Mouse (Mus musculus): ENCODE measurements around the gene Garem2. TPM values are rescaled to one million over a fixed set of nuclear protein-coding genes. Genes with fewer than 3 reads are reported as not detected.

Gene Garem2
- polyA plus RNA-seq, 1 experiment from 2014 or later: 31.0 TPM

DNA sequence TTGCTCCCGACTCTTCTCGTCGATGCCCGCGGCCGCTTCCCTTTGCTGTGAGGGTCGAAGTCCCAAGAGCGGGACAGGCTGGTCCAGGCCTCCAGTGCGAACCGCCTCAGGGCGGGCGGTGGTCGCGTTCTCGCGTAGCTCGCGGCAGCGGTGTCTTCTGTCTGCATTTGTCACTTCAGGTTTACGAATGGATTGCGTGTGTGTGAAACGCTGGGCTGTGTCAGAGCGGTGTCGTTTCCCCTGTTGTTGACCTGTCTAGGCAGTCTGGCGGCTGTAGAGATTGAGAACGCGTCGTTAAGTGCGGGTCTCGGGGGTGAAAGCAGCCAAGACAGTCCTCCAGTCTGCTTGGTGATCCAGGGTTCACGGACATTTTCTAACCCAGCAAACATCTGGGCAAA, 50.4 kb downstream of the Garem2 start:
- Histone ChIP-seq H3K4me1 (peaks cover 11% of the 10 kb centered on the region), H3K4me2 (replicated peaks) (peak overlapping the region; percentile 80), H3K4me3 (peak overlapping the region; percentile 93), H3K27me3 (replicated peaks) (no peaks in the 10 kb centered on the region), H3K27ac (0 out of 2 replicates have a peak overlapping the region, but pooled peaks have one; percentile 59), H3K36me3 (no peaks in the 10 kb centered on the region), H3K9me3 (no peaks in the 10 kb centered on the region), H3K9ac (peak overlapping the region; percentile 83)
- whole genome bisulfite sequencing: under 1% methylated on average over 31 of the region's 31 CpGs
- ATAC-seq (ENCODE audit: low FRiP score, low read depth): peak; percentile 71

DNA sequence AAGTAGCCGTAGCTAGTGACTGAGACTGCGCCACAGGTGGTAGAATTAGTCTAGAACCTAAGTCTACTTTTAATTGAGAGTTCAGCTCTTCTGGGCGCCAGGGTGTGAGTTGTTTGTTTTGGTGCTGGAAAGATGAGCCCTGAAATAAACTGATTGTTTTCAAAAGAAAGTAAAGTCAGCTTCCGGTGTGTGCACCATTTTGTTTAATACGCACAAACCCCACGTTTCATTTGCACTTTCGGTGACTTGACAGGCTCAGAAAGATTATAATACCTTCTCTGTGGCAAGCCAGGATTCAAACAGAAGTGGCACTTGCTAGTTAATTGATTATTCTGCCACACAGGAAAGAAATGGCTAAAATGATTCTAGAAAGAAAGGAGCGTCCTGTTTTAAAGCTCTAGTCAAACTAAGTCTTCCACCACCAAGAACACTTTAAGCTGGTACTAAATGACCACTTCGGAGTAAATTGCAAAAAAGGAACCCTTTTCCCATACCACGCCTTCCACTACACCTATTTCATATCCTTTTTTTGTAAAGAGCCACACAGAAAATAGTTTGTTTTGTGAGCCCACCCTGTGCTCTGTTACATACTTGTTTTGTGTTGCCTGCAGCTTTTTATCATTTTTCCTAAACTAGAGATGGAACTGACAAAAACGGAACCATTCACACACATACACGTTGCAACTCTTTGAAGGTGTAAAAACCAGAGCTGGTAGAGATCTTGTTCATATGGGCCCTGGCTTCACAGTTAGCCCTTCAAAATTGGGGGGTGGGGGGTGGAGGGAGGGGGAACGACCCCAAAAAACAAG, 51.1 kb downstream of the Garem2 start:
- Histone ChIP-seq H3K27ac (no peak overlapping the region), H3K4me1 (peaks cover 11% of the 10 kb centered on the region), H3K9ac (peak overlapping the region; percentile 83), H3K4me3 (peak overlapping the region; percentile 93), H3K4me2 (replicated peaks) (peak overlapping the region; percentile 80), H3K9me3 (no peaks in the 10 kb centered on the region), H3K36me3 (no peaks in the 10 kb centered on the region), H3K27me3 (replicated peaks) (no peaks in the 10 kb centered on the region)
- 43% methylated on average over 13 of the region's 13 CpGs for WGBS
- no peak for ATAC-seq (ENCODE audit: low FRiP score, low read depth)

DNA sequence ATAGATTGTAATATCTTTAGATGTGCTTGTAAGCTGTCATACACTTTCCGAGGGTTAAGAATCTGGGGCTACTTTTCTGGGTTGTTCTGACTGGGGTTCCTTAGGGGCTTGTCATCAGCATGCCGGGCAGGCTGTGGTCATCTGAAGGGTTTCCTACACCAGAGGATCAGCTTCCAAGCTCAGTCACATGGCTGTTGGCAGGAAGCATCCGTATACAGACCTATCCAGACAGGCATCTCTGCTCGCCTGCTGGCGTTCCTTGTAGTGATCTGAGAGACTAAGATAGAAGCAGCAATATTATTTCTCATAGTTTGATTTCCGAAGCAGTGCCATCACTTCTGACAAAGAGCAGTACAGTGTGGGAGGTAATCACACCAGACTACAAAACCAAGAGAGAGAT, 54.6 kb downstream of the Garem2 start:
- no peak overlapping the region for H3K4me2 ChIP-seq (replicated peaks)
- H3K4me3 ChIP-seq: no peak overlapping the region
- H3K27me3 ChIP-seq (replicated peaks): no peaks in the 10 kb centered on the region
- no peak for ATAC-seq (ENCODE audit: low FRiP score, low read depth)
- no peaks in the 10 kb centered on the region for H3K9me3 ChIP-seq
- WGBS: 88% methylated on average over 6 of the region's 6 CpGs
- peaks cover 6% of the 10 kb centered on the region; the same call in 1 of the 2 replicates for H3K4me1 ChIP-seq
- no peak overlapping the region for H3K27ac ChIP-seq
- no peak overlapping the region for H3K9ac ChIP-seq
- H3K36me3 ChIP-seq: no peaks in the 10 kb centered on the region

DNA sequence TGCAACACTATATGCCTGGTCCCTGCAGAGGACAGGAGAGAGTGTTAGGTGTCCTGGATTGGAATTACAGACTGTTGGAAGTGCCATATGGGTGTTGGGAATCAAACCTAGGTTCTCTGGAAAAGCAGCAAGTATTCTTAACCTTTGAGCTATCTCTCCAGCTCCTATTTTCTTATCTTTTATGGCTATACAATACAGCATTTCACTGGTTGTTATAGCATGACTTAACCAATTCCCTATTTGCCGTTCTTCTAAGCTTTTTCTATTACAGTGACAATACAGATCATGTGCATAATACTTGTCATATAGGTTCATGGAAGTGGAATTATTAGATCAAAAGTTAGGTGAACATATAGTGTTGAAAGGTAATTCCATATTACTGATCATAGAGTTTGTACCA, 56.9 kb downstream of the Garem2 start:
- no peak for ATAC-seq (ENCODE audit: low FRiP score, low read depth)
- Histone ChIP-seq H3K4me3 (no peak overlapping the region), H3K27ac (no peak overlapping the region), H3K4me2 (replicated peaks) (no peak overlapping the region), H3K27me3 (replicated peaks) (no peaks in the 10 kb centered on the region), H3K4me1 (no peaks in the 10 kb centered on the region), H3K36me3 (no peaks in the 10 kb centered on the region), H3K9me3 (no peaks in the 10 kb centered on the region), H3K9ac (no peak overlapping the region)
- WGBS: 84% methylated on average over 1 of the region's 1 CpGs

DNA sequence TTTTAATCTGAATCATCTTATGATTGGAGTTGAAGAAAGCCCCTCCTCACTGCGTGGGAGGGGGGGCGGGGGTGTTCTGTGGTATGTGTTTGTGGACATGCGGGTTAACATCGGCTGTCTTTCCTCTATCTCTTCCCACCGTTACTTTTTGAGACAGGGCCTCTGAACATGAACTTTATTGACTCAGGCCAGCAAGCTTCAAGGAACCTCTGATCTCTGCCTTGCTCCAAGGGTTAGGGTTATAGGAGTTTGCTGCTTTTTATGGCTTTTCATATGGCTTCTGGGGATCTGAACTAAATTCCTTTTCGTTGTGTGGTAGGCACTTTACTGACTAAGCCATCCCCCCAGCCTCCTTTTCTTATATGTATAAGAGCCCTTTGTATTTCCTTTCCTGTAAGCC, 57.4 kb downstream of the Garem2 start:
- no peak overlapping the region for H3K4me3 ChIP-seq
- H3K9ac ChIP-seq: no peak overlapping the region
- H3K27me3 ChIP-seq (replicated peaks): no peaks in the 10 kb centered on the region
- no peaks in the 10 kb centered on the region for H3K36me3 ChIP-seq
- H3K4me2 ChIP-seq (replicated peaks): no peak overlapping the region
- WGBS: 85% methylated on average over 6 of the region's 6 CpGs
- ATAC-seq (ENCODE audit: low FRiP score, low read depth): no peak
- no peaks in the 10 kb centered on the region for H3K4me1 ChIP-seq
- H3K27ac ChIP-seq: no peak overlapping the region
- H3K9me3 ChIP-seq: no peaks in the 10 kb centered on the region

DNA sequence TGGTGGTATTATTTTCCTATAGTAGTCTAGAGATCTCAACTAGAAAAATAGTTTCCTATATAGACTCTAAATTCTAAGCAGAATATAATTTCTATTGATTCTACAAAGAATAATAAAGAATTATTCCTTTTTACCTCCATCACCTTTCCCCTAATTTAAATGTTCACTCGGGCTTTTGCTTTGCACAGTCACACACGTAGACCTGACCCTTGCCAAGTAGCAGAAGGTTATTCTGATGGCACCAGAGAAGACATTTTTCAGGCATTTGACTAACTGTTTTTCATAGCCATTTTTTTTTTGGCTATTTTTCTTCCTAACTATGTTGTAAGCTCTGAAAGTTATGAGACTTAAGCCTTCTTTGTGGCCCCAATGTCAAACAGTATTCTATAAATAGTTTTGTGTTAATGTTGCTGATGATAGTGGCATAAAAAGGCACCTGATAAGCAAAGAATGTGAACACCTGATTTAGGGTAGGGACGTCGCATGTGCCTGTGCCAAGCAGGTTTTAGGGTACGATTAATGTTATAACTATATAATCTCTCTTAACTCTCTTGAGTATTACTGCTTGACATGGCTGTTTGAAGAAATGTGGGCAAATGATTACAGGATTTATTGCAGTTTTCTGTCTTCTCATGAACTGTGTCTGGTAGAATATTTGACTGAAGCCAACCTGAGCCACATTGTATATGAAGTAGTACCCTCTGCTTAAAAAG, 60.4 kb downstream of the Garem2 start:
- Histone ChIP-seq H3K9ac (no peak overlapping the region), H3K27ac (no peak overlapping the region), H3K4me2 (replicated peaks) (no peak overlapping the region), H3K4me1 (no peaks in the 10 kb centered on the region), H3K4me3 (no peak overlapping the region), H3K36me3 (peaks cover 13% of the 10 kb centered on the region; the same call in 1 of the 2 replicates), H3K9me3 (no peaks in the 10 kb centered on the region), H3K27me3 (replicated peaks) (no peaks in the 10 kb centered on the region)
- 94% methylated on average over 5 of the region's 5 CpGs for WGBS
- ATAC-seq (ENCODE audit: low FRiP score, low read depth): no peak

Other genes starting within 250 kb of the Garem2 start
- not detected in 2 replicates for gene Il6, start 92.0 kb upstream of the Garem2 start, polyA plus RNA-seq (2016; fragmentation: Nextera tagmentation; extraction: Ambion mirVana)
- gene Tyms, start 31.5 kb upstream of the Garem2 start, polyA plus RNA-seq (2016; fragmentation: Nextera tagmentation; extraction: Ambion mirVana): 140 and 151 TPM in 2 replicates
- gene 3110082J24Rik, start 925 bp downstream of the Garem2 start, polyA plus RNA-seq (2016; fragmentation: Nextera tagmentation; extraction: Ambion mirVana): 4.0 and 4.5 TPM in 2 replicates
- gene Hadha, start 50.0 kb downstream of the Garem2 start, polyA plus RNA-seq (2016; fragmentation: Nextera tagmentation; extraction: Ambion mirVana): 94.9 and 106 TPM in 2 replicates
- gene Hadhb, start 50.1 kb downstream of the Garem2 start, polyA plus RNA-seq (2016; fragmentation: Nextera tagmentation; extraction: Ambion mirVana): 86.5 and 95.7 TPM in 2 replicates
- gene Adgrf3, start 100.6 kb downstream of the Garem2 start, polyA plus RNA-seq (2016; fragmentation: Nextera tagmentation; extraction: Ambion mirVana): not detected in 2 replicates
- gene Selenoi, start 127.4 kb downstream of the Garem2 start, polyA plus RNA-seq (2016; fragmentation: Nextera tagmentation; extraction: Ambion mirVana): 22.5 and 23.2 TPM in 2 replicates
- 1.2 and 1.4 TPM in 2 replicates for gene Drc1, start 176.2 kb downstream of the Garem2 start, polyA plus RNA-seq (2016; fragmentation: Nextera tagmentation; extraction: Ambion mirVana)